In the genomic region with DNA sequence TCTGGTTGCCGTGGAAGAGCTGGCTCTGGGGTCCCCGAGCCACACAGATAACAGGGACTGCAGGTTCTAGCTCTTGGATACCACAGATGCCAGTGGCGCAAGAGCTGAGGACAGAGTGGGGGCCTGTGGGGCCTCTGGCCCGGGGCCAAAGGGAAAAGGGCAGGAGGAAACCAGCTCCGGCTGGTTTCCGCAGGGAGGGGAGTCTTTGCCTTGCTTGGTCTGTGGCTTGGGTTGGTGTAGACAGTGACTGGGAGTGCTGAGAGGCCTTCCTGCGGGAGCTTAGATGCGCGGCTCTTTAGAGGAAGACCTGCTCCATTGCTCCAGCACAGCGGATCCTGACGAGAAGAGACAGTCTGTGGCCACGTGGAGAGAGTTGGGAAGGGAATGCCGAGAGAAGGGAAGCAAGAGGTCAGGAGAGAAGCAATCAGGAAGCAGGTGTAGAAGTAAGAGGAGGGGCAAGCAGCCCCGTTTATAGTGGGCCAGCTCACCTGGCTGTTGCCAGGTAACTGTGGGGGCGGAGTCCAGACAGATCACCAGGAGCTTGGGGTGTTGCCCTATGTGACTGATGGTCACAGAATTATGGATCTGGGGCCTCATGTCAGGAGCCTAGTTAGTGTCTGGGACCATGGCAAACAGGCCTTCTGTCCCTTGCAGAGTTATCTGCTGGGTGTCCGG, we compare ENCODE assay signal across 11 mouse cellular contexts. TPM values are rescaled to one million over a fixed set of nuclear protein-coding genes. Genes with fewer than 3 reads are reported as not detected.
DNase-seq lines count a peak whose midpoint lies in the region; ATAC-seq lines count a peak whose summit lies in the region.
"Had no signal": no experiment of that assay in that cellular context is flagged by ENCODE, and none has a peak within 500 bp of the region (broad histone marks: within the 10 kb centered on the region; RNA-seq: fewer than 3 reads in every experiment).

No protein-coding gene starts in this region.

- no peak overlapping the region for H3K27ac ChIP-seq in embryonic facial prominence, embryonic 11.5 days (replicated peaks; ENCODE audit: low read depth, low read length)
- no peak overlapping the region for H3K27ac ChIP-seq in embryonic facial prominence, embryonic 10.5 days (replicated peaks)
- H3K27ac ChIP-seq in liver, embryonic 12.5 days: no peak overlapping the region
- H3K27ac ChIP-seq in liver, embryonic 11.5 days (ENCODE audit: low read depth, low read length): no peak overlapping the region
- H3K27ac ChIP-seq: midbrain, embryonic 10.5 days had no signal

- H3K4me3 ChIP-seq in embryonic facial prominence, embryonic 11.5 days (ENCODE audit: low read depth, low read length): no peak overlapping the region
- no peak overlapping the region for H3K4me3 ChIP-seq in embryonic facial prominence, embryonic 10.5 days
- H3K4me3 ChIP-seq in liver, embryonic 12.5 days: no peak overlapping the region
- H3K4me3 ChIP-seq in liver, embryonic 11.5 days (ENCODE audit: low read depth, low read length): no peak overlapping the region
- H3K4me3 ChIP-seq: midbrain, embryonic 10.5 days had no signal

- DNase-seq in embryonic facial prominence, embryonic 11.5 days (ENCODE audit: low spot score): no peak
- no peak for DNase-seq in embryonic facial prominence, embryonic 10.5 days (ENCODE audit: low spot score)
- DNase-seq in liver, embryonic 11.5 days (ENCODE audit: low spot score): no peak
- DNase-seq in lung, postnatal 10 days: peak; percentile 45
- DNase-seq in urinary bladder, postnatal 14 days (ENCODE audit: low spot score): no peak
- no peak for DNase-seq in left cerebral cortex, adult 9 months (ENCODE audit: low spot score in 2 of 2)
- DNase-seq: gastrocnemius, postnatal 10 days had no signal

- H3K4me1 ChIP-seq in embryonic facial prominence, embryonic 11.5 days (ENCODE audit: control insufficient read depth, insufficient read depth, low read length): no peaks in the 10 kb centered on the region
- no peaks in the 10 kb centered on the region for H3K4me1 ChIP-seq in embryonic facial prominence, embryonic 10.5 days
- H3K4me1 ChIP-seq in liver, embryonic 12.5 days: peaks cover 19% of the 10 kb centered on the region; the same call in 1 of the 2 replicates
- 0 out of 2 replicates have a peak, but pooled peaks cover 2% of the 10 kb centered on the region for H3K4me1 ChIP-seq in liver, embryonic 11.5 days (replicated peaks; ENCODE audit: control insufficient read depth, insufficient read depth, low read length)

- peaks cover 4% of the 10 kb centered on the region for H3K36me3 ChIP-seq in embryonic facial prominence, embryonic 11.5 days (replicated peaks; ENCODE audit: control insufficient read depth, insufficient read depth, low read depth, low read length)
- peaks cover 54% of the 10 kb centered on the region for H3K36me3 ChIP-seq in embryonic facial prominence, embryonic 10.5 days (replicated peaks)
- H3K36me3 ChIP-seq in liver, embryonic 12.5 days: peaks cover 51% of the 10 kb centered on the region
- H3K36me3 ChIP-seq in liver, embryonic 11.5 days (ENCODE audit: control insufficient read depth, insufficient read depth, low read length): peaks cover 32% of the 10 kb centered on the region

- no peaks in the 10 kb centered on the region for H3K9me3 ChIP-seq in embryonic facial prominence, embryonic 11.5 days (replicated peaks; ENCODE audit: control insufficient read depth, low read length)
- H3K9me3 ChIP-seq in embryonic facial prominence, embryonic 10.5 days: peaks cover 6% of the 10 kb centered on the region; the same call in 1 of the 2 replicates
- 0 out of 2 replicates have a peak, but pooled peaks cover 7% of the 10 kb centered on the region for H3K9me3 ChIP-seq in liver, embryonic 12.5 days (replicated peaks)
- H3K9me3 ChIP-seq in liver, embryonic 11.5 days (ENCODE audit: control insufficient read depth, low read length): no peaks in the 10 kb centered on the region

- no peaks in the 10 kb centered on the region for H3K27me3 ChIP-seq in embryonic facial prominence, embryonic 11.5 days (ENCODE audit: control insufficient read depth, insufficient read depth, low read length)
- no peaks in the 10 kb centered on the region for H3K27me3 ChIP-seq in embryonic facial prominence, embryonic 10.5 days (replicated peaks; ENCODE audit: low read depth, poor library complexity, severe bottlenecking)
- H3K27me3 ChIP-seq in liver, embryonic 12.5 days (replicated peaks): peaks cover 3% of the 10 kb centered on the region; the same call in 1 of the 2 replicates
- H3K27me3 ChIP-seq in liver, embryonic 11.5 days (replicated peaks; ENCODE audit: control insufficient read depth, insufficient read depth, low read length): no peaks in the 10 kb centered on the region

- ATAC-seq in embryonic facial prominence, embryonic 11.5 days (replicated peaks; ENCODE audit: insufficient number of reproducible peaks, low FRiP score, low TSS enrichment, low read depth): 0 out of 2 replicates have a peak, but pooled peaks have one; percentile 30
- ATAC-seq in liver, embryonic 12.5 days: peak; percentile 25; the same call in 1 of the 2 replicates
- no peak for ATAC-seq in liver, embryonic 11.5 days (replicated peaks; ENCODE audit: low FRiP score)
- ATAC-seq in hematopoietic stem cell, adult 5-6 weeks (replicated peaks in 1 of 2; ENCODE audit: insufficient read depth in 1 of 2, low FRiP score in 2 of 2, low TSS enrichment in 1 of 2, low read depth in 1 of 2, poor library complexity in 2 of 2, severe bottlenecking in 2 of 2): peak; percentile 23 to 33; a peak in 1 of 4 replicates

- WGBS in embryonic facial prominence, embryonic 11.5 days: 77% methylated on average over 16 of the region's 16 CpGs
- WGBS in embryonic facial prominence, embryonic 10.5 days: 78% methylated on average over 16 of the region's 16 CpGs
- 67% methylated on average over 16 of the region's 16 CpGs for WGBS in liver, embryonic 12.5 days (ENCODE audit: insufficient replicate concordance)
- whole genome bisulfite sequencing in liver, embryonic 11.5 days: 75% methylated on average over 16 of the region's 16 CpGs

- no peak overlapping the region for H3K4me2 ChIP-seq in embryonic facial prominence, embryonic 11.5 days (ENCODE audit: low read depth, low read length)
- no peak overlapping the region for H3K4me2 ChIP-seq in liver, embryonic 12.5 days
- H3K4me2 ChIP-seq in liver, embryonic 11.5 days: no peak overlapping the region

- H3K9ac ChIP-seq in embryonic facial prominence, embryonic 11.5 days (replicated peaks; ENCODE audit: low read length): no peak overlapping the region
- H3K9ac ChIP-seq in liver, embryonic 12.5 days: no peak overlapping the region
- H3K9ac ChIP-seq in liver, embryonic 11.5 days (ENCODE audit: low read depth, low read length): no peak overlapping the region

RNA-seq across cellular contexts. Expression of gene Kcnj11, which starts 15.6 kb away (rescaled TPM):
- 0.32 TPM in 1 of 2 replicates, not detected in the other for polyA plus RNA-seq in embryonic facial prominence, embryonic 11.5 days (2014; fragmentation: Nextera tagmentation; extraction: Ambion mirVana)
- polyA plus RNA-seq in embryonic facial prominence, embryonic 10.5 days (2016; fragmentation: Nextera tagmentation; extraction: Ambion mirVana): 0.09 and 0.13 TPM in 2 replicates
- not detected in 2 replicates for polyA plus RNA-seq in liver, embryonic 12.5 days (2016; fragmentation: Nextera tagmentation; extraction: Ambion mirVana)
- not detected in 2 replicates for polyA plus RNA-seq in liver, embryonic 11.5 days (2014; fragmentation: Nextera tagmentation; extraction: Ambion mirVana)
- total RNA-seq in hematopoietic stem cell, adult 5-6 weeks (2017): not detected in 2 replicates
- polyA plus RNA-seq: C2C12 had no signal

RNA-seq across cellular contexts. Expression of gene Nomo1, which starts 51.5 kb away (rescaled TPM):
- 11.3 and 11.8 TPM in 2 replicates for polyA plus RNA-seq in embryonic facial prominence, embryonic 11.5 days (2014; fragmentation: Nextera tagmentation; extraction: Ambion mirVana)
- polyA plus RNA-seq in embryonic facial prominence, embryonic 10.5 days (2016; fragmentation: Nextera tagmentation; extraction: Ambion mirVana): 26.8 and 30.6 TPM in 2 replicates
- polyA plus RNA-seq in liver, embryonic 12.5 days (2016; fragmentation: Nextera tagmentation; extraction: Ambion mirVana): 48.0 and 52.5 TPM in 2 replicates
- polyA plus RNA-seq in liver, embryonic 11.5 days (2014; fragmentation: Nextera tagmentation; extraction: Ambion mirVana): 45.5 and 47.6 TPM in 2 replicates
- total RNA-seq in hematopoietic stem cell, adult 5-6 weeks (2017): 36.7 and 48.5 TPM in 2 replicates

RNA-seq across cellular contexts. Expression of gene Abcc6, which starts 54.9 kb away (rescaled TPM):
- 0.04 and 0.18 TPM in 2 replicates for polyA plus RNA-seq in embryonic facial prominence, embryonic 11.5 days (2014; fragmentation: Nextera tagmentation; extraction: Ambion mirVana)
- 0.10 TPM in 1 of 2 replicates, not detected in the other for polyA plus RNA-seq in embryonic facial prominence, embryonic 10.5 days (2016; fragmentation: Nextera tagmentation; extraction: Ambion mirVana)
- polyA plus RNA-seq in liver, embryonic 12.5 days (2016; fragmentation: Nextera tagmentation; extraction: Ambion mirVana): 4.9 and 5.3 TPM in 2 replicates
- polyA plus RNA-seq in liver, embryonic 11.5 days (2014; fragmentation: Nextera tagmentation; extraction: Ambion mirVana): 5.2 and 5.4 TPM in 2 replicates
- total RNA-seq in hematopoietic stem cell, adult 5-6 weeks (2017): not detected in 2 replicates
- polyA plus RNA-seq: C2C12 had no signal
